Mouse (Mus musculus) heart, embryonic 11.5 days (tissue): ENCODE results near the gene Slx4ip. TPM values are rescaled to one million over a fixed set of nuclear protein-coding genes. Genes with fewer than 3 reads are reported as not detected.

Experiments
- ATAC-seq: fragments of 200-750 bp; cut with Nextera tagmentation; replicated peaks from 2 replicates; pipeline ENCODE4 v1.8.0; 2017; ENCODE audit warnings: moderate library complexity; ENCODE audit not compliant: insufficient number of reproducible peaks, low FRiP score, low TSS enrichment
- H3K27ac ChIP-seq: fragments of 300-500 bp; sonication (generic); 2 replicates; pipeline ENCODE4 v1.5.1; 2014; ENCODE audit warnings: mild to moderate bottlenecking, low read depth, low read length
- H3K27me3 ChIP-seq: fragments of 300-500 bp; sonication (generic); 2 replicates; pipeline ENCODE4 v1.6.1; 2014; ENCODE audit warnings: mild to moderate bottlenecking, low read length, mixed read lengths; ENCODE audit not compliant: control insufficient read depth, insufficient read depth
- H3K36me3 ChIP-seq: fragments of 300-500 bp; sonication (generic); 2 replicates; pipeline ENCODE4 v1.6.1; 2014; ENCODE audit warnings: mild to moderate bottlenecking, low read length, moderate library complexity, mixed read lengths; ENCODE audit not compliant: control insufficient read depth, insufficient read depth
- H3K4me1 ChIP-seq: fragments of 300-500 bp; sonication (generic); 2 replicates; pipeline ENCODE4 v1.6.1; 2014; ENCODE audit warnings: low read length; ENCODE audit not compliant: control insufficient read depth, insufficient read depth
- H3K4me2 ChIP-seq: fragments of 300-500 bp; sonication (generic); 2 replicates; pipeline ENCODE4 v1.6.1; 2014; ENCODE audit warnings: mild to moderate bottlenecking, moderate library complexity
- H3K4me3 ChIP-seq: fragments of 300-500 bp; sonication (generic); 2 replicates; pipeline ENCODE4 v1.5.1; 2014; ENCODE audit warnings: low read depth, low read length
- H3K9ac ChIP-seq: fragments of 300-500 bp; sonication (generic); 2 replicates; pipeline ENCODE4 v1.6.1; 2014; ENCODE audit warnings: mild to moderate bottlenecking, low read depth, low read length, moderate library complexity
- H3K9me3 ChIP-seq: fragments of 300-500 bp; sonication (generic); replicated peaks from 2 replicates; pipeline ENCODE4 v1.6.1; 2016; ENCODE audit warnings: low read length; ENCODE audit not compliant: control insufficient read depth
- WGBS: fragments of 180-500 bp; shearing (Covaris S2); extraction: QIAGEN DNeasy Blood & Tissue Kit; methylation state at CpG from one replicate; pipeline ENCODE4 v1.1.7; 2014; ENCODE audit not compliant: insufficient replicate concordance; 5-methylcytosine and 5-hydroxymethylcytosine counted together
- polyA plus RNA-seq: library from polyadenylated mRNA; unstranded; fragments of >200 nt; fragmentation: Nextera tagmentation; extraction: Ambion mirVana; gene quantifications from 2 replicates; pipeline ENCODE4 v1.2.1, GENCODE M21; 2014

Gene Slx4ip
- polyA plus RNA-seq, 1 experiment from 2014 or later, result 5.9 TPM

DNA sequence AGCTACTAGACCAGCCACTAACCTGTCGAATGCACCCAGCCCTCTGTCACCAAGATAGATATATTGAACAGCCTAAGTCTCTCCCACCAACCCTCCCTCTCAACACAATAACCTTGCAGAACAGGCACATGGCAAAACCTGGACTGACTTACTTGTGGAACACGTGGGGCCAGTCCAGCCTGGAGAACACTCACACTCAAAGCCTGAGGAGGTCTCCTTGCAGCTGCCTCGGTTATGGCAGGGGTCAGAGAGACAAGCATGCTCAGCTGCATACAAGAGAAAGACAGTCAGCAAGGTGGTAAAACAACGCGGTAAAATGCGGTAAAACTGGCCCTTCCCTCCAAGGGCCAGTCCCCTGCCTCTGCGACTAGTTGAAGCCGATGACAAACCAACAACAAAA, 203.3 kb downstream of the Slx4ip start:
- Histone ChIP-seq H3K4me3 (no peak overlapping the region), H3K9me3 (no peaks in the 10 kb centered on the region), H3K27ac (no peak overlapping the region), H3K36me3 (peaks cover 36% of the 10 kb centered on the region), H3K4me2 (no peak overlapping the region), H3K4me1 (no peaks in the 10 kb centered on the region; the same call in 1 of the 2 replicates), H3K9ac (no peak overlapping the region), H3K27me3 (no peaks in the 10 kb centered on the region)
- no peak for ATAC-seq
- 72% methylated on average over 8 of the region's 8 CpGs for WGBS

DNA sequence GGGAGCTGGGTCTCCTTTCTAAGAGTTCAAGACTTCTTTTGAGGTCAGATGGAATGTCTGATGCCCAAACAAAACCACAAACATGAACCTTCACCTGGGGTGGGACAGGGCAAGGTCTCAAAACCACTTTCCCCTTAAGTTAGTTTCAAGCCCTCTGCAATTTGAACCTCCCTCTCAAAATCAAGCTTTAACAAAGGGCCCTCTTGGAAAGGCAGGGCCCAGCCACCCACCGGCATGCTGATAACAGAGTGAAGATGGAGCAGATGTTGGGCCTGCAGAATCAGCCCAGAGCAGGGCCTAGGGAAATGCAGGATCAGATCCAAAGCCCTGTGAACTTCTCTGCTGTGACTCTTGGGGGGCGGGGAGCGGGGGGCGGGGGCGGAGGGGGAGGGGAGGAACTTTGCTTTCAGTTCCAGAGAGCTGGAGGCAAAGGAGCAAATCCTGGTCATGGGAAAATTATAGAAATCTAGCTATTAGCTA, 206.0 kb downstream of the Slx4ip start:
- Histone ChIP-seq H3K4me2 (no peak overlapping the region), H3K27ac (no peak overlapping the region), H3K4me3 (no peak overlapping the region), H3K4me1 (no peaks in the 10 kb centered on the region; the same call in 1 of the 2 replicates), H3K9ac (no peak overlapping the region), H3K9me3 (no peaks in the 10 kb centered on the region), H3K36me3 (peaks cover 18% of the 10 kb centered on the region), H3K27me3 (no peaks in the 10 kb centered on the region)
- ATAC-seq, result no peak
- 19% methylated on average over 5 of the region's 5 CpGs for WGBS

DNA sequence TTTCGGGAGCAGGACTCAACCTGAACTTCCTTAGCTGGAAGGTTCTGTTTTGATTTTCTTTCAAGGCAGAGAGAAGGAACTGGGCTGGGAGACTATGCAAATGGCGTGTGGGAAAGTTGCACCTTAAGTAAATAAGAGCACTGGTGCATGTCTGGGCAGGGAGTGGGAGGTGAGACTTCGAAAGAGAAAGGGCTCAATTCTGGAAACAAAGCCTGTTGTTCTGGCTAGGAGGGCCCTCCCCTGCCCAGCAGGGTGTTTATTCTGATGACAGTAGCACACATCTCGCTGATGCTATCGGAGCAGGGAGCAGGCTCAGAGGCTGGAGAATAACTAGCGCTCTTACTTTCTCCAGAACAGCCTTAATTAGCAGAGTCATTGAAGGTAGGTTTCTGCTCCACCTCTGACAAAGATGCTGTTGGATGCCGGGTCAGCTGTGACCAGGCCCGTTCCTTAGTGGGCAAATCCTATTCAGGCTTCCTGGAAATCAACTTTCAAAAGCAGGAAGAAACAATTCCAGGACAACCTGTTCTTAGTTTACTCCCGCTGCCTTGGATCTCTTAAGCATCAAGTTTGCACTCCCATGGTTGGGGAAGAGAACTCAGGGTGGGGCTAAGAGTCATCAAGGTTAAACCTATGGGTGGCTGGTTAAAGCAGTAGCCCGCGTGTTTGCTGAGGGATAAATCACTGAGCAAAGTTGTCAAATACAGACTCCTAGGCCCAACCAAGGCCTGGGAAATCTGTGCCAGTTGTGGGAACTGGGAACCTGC, 207.4 kb downstream of the Slx4ip start:
- H3K4me1 ChIP-seq, result peaks cover 3% of the 10 kb centered on the region; the same call in 1 of the 2 replicates
- no peak for ATAC-seq
- H3K9ac ChIP-seq, result no peak overlapping the region
- H3K36me3 ChIP-seq, result peaks cover 14% of the 10 kb centered on the region
- H3K27me3 ChIP-seq, result no peaks in the 10 kb centered on the region
- no peaks in the 10 kb centered on the region for H3K9me3 ChIP-seq
- WGBS, result 59% methylated on average over 11 of the region's 11 CpGs
- no peak overlapping the region for H3K4me2 ChIP-seq
- no peak overlapping the region for H3K27ac ChIP-seq
- H3K4me3 ChIP-seq, result no peak overlapping the region

DNA sequence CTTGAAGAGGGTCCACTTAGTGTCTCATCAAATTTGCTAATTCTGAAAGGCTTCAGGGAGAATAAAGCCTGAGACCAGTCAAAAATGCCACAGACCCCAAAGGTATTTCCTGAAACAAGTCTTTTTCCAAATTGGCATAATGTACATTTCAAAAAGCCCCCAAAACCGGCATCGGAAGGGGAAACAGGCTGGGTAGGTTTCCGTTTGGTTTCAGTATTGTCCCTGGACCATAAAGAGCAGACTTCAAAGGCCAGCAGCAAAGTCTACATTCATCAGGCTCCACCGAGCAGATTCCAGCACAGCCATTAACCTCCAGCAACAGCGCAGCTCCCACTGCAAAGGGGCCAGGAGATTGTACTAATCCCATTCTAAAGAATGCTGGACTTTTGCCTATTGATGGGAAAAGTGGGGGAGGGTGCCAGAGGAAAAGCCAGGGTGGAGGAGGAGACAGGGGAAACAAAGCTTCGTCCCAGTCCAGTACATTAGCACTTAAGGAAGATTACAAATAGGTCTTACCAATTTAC, 208.3 kb downstream of the Slx4ip start:
- Histone ChIP-seq H3K4me2 (no peak overlapping the region), H3K9me3 (no peaks in the 10 kb centered on the region), H3K36me3 (peaks cover 12% of the 10 kb centered on the region), H3K9ac (no peak overlapping the region), H3K27me3 (no peaks in the 10 kb centered on the region), H3K4me1 (peaks cover 3% of the 10 kb centered on the region; the same call in 1 of the 2 replicates), H3K27ac (no peak overlapping the region), H3K4me3 (no peak overlapping the region)
- 35% methylated on average over 6 of the region's 6 CpGs for WGBS
- no peak for ATAC-seq

DNA sequence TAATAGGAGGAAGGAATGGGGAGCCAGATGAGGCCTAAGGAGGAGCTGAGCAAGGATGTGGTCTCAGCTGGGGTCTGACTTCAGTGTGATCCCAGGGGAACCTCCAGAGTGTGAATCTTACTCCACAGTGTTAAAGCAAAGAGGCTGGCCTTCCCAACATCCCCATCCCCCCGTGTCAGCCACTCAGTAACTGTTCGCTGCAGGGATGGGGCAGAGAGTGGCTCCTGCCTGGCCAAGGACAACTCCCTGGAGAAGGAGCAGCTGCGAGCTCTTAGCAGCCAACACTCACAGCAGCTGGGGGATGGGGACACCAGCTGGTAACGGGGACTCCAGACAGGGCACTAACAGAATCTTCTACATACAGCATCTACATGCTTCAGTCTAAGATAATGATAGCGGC, 210.1 kb downstream of the Slx4ip start:
- H3K4me2 ChIP-seq, result no peak overlapping the region
- ATAC-seq, result no peak
- H3K9ac ChIP-seq, result no peak overlapping the region
- no peak overlapping the region for H3K27ac ChIP-seq
- H3K4me1 ChIP-seq, result peaks cover 3% of the 10 kb centered on the region; the same call in 1 of the 2 replicates
- no peaks in the 10 kb centered on the region for H3K9me3 ChIP-seq
- H3K4me3 ChIP-seq, result no peak overlapping the region
- 35% methylated on average over 5 of the region's 5 CpGs for WGBS
- H3K27me3 ChIP-seq, result no peaks in the 10 kb centered on the region
- H3K36me3 ChIP-seq, result peaks cover 11% of the 10 kb centered on the region

DNA sequence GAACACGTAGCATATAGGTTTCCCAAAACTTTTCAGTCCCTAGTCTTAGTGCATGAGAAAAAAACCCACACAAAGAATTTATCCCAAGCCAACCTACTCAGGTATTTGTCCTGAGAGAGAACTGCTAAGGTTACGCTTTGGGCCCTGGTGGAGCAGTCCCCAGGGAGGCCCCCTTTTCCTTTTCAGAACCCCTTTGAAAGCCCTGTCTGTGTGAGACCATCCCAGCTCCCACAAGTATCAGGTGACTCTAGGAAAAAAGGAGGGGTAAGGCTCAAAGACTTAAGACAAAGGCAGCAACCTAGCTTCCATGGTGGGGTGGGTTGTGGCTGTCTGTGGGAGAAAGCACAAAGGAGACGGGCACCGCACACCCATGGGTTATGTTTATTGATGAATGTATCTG, 216.2 kb downstream of the Slx4ip start:
- no peak overlapping the region for H3K4me3 ChIP-seq
- H3K4me1 ChIP-seq, result peaks cover 53% of the 10 kb centered on the region
- H3K36me3 ChIP-seq, result peaks cover 2% of the 10 kb centered on the region; the same call in 1 of the 2 replicates
- ATAC-seq, result no peak
- no peaks in the 10 kb centered on the region for H3K27me3 ChIP-seq
- H3K9ac ChIP-seq, result no peak overlapping the region
- peak overlapping the region; percentile 19; the same call in 1 of the 2 replicates for H3K4me2 ChIP-seq
- WGBS, result 69% methylated on average over 4 of the region's 4 CpGs
- H3K9me3 ChIP-seq, result no peaks in the 10 kb centered on the region
- no peak overlapping the region for H3K27ac ChIP-seq

DNA sequence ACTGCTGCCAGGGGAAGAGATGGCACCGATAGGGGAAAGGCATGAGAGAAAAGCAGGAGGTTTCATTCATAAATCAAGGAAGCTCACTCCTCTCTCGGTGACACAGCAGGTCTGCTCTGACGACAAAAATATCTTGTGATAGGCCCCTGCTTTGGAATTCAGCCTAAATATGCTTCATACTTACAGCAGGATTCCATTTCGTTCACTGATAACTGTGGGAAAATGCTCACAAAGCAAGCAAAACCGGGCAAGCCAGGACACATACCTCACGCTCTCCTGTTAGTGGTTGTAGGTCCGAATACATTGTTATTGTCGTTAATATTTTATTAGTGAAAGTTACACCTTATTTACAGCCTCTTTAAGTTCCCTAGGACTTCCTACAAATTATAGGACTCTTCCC, 216.9 kb downstream of the Slx4ip start:
- Histone ChIP-seq H3K4me3 (no peak overlapping the region), H3K27me3 (no peaks in the 10 kb centered on the region), H3K27ac (no peak overlapping the region), H3K4me1 (peaks cover 60% of the 10 kb centered on the region), H3K4me2 (0 out of 2 replicates have a peak overlapping the region, but pooled peaks have one; percentile 25), H3K9ac (no peak overlapping the region), H3K36me3 (peaks cover 2% of the 10 kb centered on the region; the same call in 1 of the 2 replicates), H3K9me3 (no peaks in the 10 kb centered on the region)
- WGBS, result 48% methylated on average over 8 of the region's 8 CpGs
- ATAC-seq, result no peak

DNA sequence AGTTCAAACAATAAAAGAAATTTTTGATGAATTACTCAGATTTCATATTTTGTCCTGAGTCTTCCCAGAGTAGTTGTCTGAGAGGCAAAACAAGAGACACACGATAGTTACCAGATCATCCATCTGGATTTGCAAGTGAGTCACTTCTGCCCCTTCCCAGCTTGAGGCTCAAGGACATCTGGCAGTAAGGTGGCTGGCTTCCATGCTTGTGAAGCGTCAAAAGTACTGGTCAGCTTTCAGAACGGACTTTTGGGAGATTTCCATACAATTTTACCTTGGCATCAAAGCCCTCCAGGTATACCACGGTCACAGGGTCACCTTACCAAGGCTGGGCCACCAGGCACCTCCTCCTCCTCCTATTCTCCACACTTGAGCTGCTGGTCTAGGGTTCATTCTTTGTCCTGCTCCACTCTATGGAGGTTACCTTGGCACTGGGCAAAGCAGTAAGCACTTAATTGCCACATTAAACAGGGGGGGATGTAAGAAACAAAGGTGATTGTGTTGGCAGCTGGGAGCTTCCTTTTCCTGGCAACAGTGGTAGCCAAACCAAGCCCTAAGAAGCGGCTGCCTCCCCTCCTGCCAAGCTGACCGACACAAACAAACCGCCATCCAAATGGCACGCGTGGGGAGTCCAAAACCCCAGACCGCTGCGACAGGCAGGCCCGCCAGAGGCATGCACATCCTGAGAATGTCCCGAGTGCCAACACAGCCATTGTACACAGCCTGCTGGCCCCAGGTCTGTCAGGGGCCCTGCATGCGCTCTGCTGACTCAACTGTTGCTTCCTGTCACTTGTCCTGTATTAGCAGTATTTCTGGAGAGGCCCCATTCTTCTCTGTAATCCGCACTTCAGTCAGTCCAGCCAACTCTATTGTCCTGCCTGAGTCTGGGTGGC, 218.5 kb downstream of the Slx4ip start:
- no peak overlapping the region for H3K4me3 ChIP-seq
- no peak overlapping the region for H3K9ac ChIP-seq
- no peak for ATAC-seq
- H3K4me2 ChIP-seq, result peak overlapping the region; percentile 29; the same call in 1 of the 2 replicates
- peaks cover 2% of the 10 kb centered on the region; the same call in 1 of the 2 replicates for H3K36me3 ChIP-seq
- H3K4me1 ChIP-seq, result peaks cover 57% of the 10 kb centered on the region
- no peaks in the 10 kb centered on the region for H3K27me3 ChIP-seq
- H3K27ac ChIP-seq, result peak overlapping the region; percentile 8; the same call in 1 of the 2 replicates
- no peaks in the 10 kb centered on the region for H3K9me3 ChIP-seq
- WGBS, result 61% methylated on average over 15 of the region's 15 CpGs
